Mouse (Mus musculus): Measurements from ENCODE around the gene Abcb7. TPM values are rescaled to one million over a fixed set of nuclear protein-coding genes. Genes with fewer than 3 reads are reported as not detected.
A peak's percentile ranks its signal among the peaks of the same experiment; 100 is the strongest.

Abcb7 gene
- not detected in 2 replicates for polyA plus RNA-seq (2012; ENCODE audit: insufficient read depth, insufficient read length, low replicate concordance, missing spikeins)

GRCm38 (mm10) chrX:104413183-104413983, at the start of gene Abcb7:
Abcb7 (minus strand) TSS chrX:104413856.
- H3K4me3 ChIP-seq (ENCODE audit: insufficient read depth, low read depth, low read length) = peak within 1 kb of the TSS; percentile 69
- H3K4me1 ChIP-seq (ENCODE audit: control insufficient read depth, insufficient read depth, low read length) = no peaks in the 10 kb centered on the region
- 16% methylated on average over 57 of the region's 58 CpGs for WGBS
- peak within 1 kb of the TSS; percentile 61 for H3K27ac ChIP-seq (ENCODE audit: insufficient read depth, low read depth, low read length)
- TF ChIP-seq CTCF (IDR thresholded peaks at IDR 0.05; ENCODE audit: insufficient read depth, low read depth, low read length) = no peak
- TF ChIP-seq POLR2A (IDR thresholded peaks at IDR 0.05; ENCODE audit: insufficient read depth, low read depth, low read length) = 0 out of 2 replicates have a peak, but pooled peaks have one; percentile 34

- TF ChIP-seq CTCF (IDR thresholded peaks at IDR 0.05; ENCODE audit: insufficient read depth, low read depth, low read length) (no peak), POLR2A (IDR thresholded peaks at IDR 0.05; ENCODE audit: insufficient read depth, low read depth, low read length) (no peak)
- no peaks in the 10 kb centered on the region for H3K4me1 ChIP-seq (ENCODE audit: control insufficient read depth, insufficient read depth, low read length)
- H3K4me3 ChIP-seq (ENCODE audit: insufficient read depth, low read depth, low read length) = no peak overlapping the region
- H3K27ac ChIP-seq (ENCODE audit: insufficient read depth, low read depth, low read length) = no peak overlapping the region
- 58% methylated on average over 2 of the region's 2 CpGs for WGBS
Observed at GRCm38 (mm10) chrX:104461755-104462154, 48.1 kb upstream of the Abcb7 start.

- Histone ChIP-seq H3K27ac (ENCODE audit: insufficient read depth, low read depth, low read length) (no peak overlapping the region), H3K4me1 (ENCODE audit: control insufficient read depth, insufficient read depth, low read length) (no peaks in the 10 kb centered on the region), H3K4me3 (ENCODE audit: insufficient read depth, low read depth, low read length) (no peak overlapping the region)
- no peak for TF ChIP-seq CTCF (IDR thresholded peaks at IDR 0.05; ENCODE audit: insufficient read depth, low read depth, low read length)
- no peak for TF ChIP-seq POLR2A (IDR thresholded peaks at IDR 0.05; ENCODE audit: insufficient read depth, low read depth, low read length)
- 81% methylated on average over 1 of the region's 1 CpGs for WGBS
Observed at GRCm38 (mm10) chrX:104452433-104452832, 38.8 kb upstream of the Abcb7 start.

GRCm38 (mm10) chrX:104433456-104433855, 19.8 kb upstream of the Abcb7 start:
- H3K4me3 ChIP-seq (ENCODE audit: insufficient read depth, low read depth, low read length) = no peak overlapping the region
- 28% methylated on average over 1 of the region's 1 CpGs for WGBS

DNA sequence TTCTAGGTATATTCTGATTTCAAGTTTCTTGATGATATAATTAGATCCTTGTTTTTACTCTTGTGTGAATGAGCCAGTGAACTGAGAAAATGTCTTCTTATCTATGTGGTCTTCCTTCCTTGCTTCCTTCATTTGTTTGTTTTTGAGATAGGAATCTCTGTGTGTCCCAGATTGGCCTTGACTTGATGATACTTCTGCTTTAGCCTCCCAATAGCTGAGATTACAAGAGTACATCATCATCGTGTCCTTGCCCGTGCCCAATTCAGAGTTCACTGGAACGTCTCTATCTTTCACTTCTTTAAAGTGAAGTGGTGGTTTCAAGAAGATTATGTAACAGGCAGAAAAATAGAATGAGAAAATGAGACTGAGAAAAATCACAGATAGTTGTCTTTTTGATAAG, 14.5 kb upstream of the Abcb7 start:
- no peak overlapping the region for H3K4me3 ChIP-seq (ENCODE audit: insufficient read depth, low read depth, low read length)
- H3K27ac ChIP-seq (ENCODE audit: insufficient read depth, low read depth, low read length) = no peak overlapping the region
- WGBS = 86% methylated on average over 3 of the region's 3 CpGs
- H3K4me1 ChIP-seq (ENCODE audit: control insufficient read depth, insufficient read depth, low read length) = no peaks in the 10 kb centered on the region
- no peak for TF ChIP-seq POLR2A (IDR thresholded peaks at IDR 0.05; ENCODE audit: insufficient read depth, low read depth, low read length)

More at GRCm38 (mm10) chrX:104433456-104433855, 19.8 kb upstream of the Abcb7 start:
- TF ChIP-seq POLR2A (IDR thresholded peaks at IDR 0.05; ENCODE audit: insufficient read depth, low read depth, low read length) (no peak), CTCF (IDR thresholded peaks at IDR 0.05; ENCODE audit: insufficient read depth, low read depth, low read length) (no peak)
- Histone ChIP-seq H3K4me1 (ENCODE audit: control insufficient read depth, insufficient read depth, low read length) (no peaks in the 10 kb centered on the region), H3K27ac (ENCODE audit: insufficient read depth, low read depth, low read length) (no peak overlapping the region)

- TF ChIP-seq POLR2A (IDR thresholded peaks at IDR 0.05; ENCODE audit: insufficient read depth, low read depth, low read length) (no peak), CTCF (IDR thresholded peaks at IDR 0.05; ENCODE audit: insufficient read depth, low read depth, low read length) (no peak)
- peak overlapping the region; percentile 41; the same call in 1 of the 2 replicates for H3K27ac ChIP-seq (ENCODE audit: insufficient read depth, low read depth, low read length)
- H3K4me1 ChIP-seq (ENCODE audit: control insufficient read depth, insufficient read depth, low read length) = no peaks in the 10 kb centered on the region
- peak overlapping the region; percentile 69 for H3K4me3 ChIP-seq (ENCODE audit: insufficient read depth, low read depth, low read length)
- whole genome bisulfite sequencing = 27% methylated on average over 7 of the region's 7 CpGs
Observed at GRCm38 (mm10) chrX:104413995-104414394, 339 bp upstream of the Abcb7 start.

GRCm38 (mm10) chrX:104408137-104408536, 5.5 kb downstream of the Abcb7 start:
- TF ChIP-seq CTCF (IDR thresholded peaks at IDR 0.05; ENCODE audit: insufficient read depth, low read depth, low read length) (no peak), POLR2A (IDR thresholded peaks at IDR 0.05; ENCODE audit: insufficient read depth, low read depth, low read length) (no peak)
- Histone ChIP-seq H3K4me1 (ENCODE audit: control insufficient read depth, insufficient read depth, low read length) (no peaks in the 10 kb centered on the region), H3K4me3 (ENCODE audit: insufficient read depth, low read depth, low read length) (no peak overlapping the region), H3K27ac (ENCODE audit: insufficient read depth, low read depth, low read length) (no peak overlapping the region)

DNA sequence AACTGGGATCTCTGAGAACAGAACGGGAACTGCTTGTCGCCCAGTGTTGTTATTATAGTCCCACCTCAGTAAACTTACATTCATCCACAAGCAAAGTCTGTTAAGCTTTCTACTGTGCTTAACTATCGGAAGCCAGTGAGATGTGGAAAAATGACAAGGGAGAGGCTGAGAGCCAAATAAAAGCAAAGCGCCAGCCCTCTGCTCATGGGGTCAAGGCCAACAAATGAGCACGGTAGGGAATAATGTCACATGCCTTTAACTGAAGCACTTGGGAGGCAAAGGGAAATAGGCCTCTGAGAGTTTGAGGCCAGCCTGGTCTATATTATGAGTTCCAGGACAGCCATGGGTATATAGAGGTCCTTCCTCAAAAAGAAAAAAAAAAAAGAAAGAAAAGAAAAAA, 11.2 kb downstream of the Abcb7 start:
- no peak overlapping the region for H3K27ac ChIP-seq (ENCODE audit: insufficient read depth, low read depth, low read length)
- 79% methylated on average over 5 of the region's 5 CpGs for WGBS

GRCm38 (mm10) chrX:104401134-104401533, 12.5 kb downstream of the Abcb7 start:
- TF ChIP-seq POLR2A (IDR thresholded peaks at IDR 0.05; ENCODE audit: insufficient read depth, low read depth, low read length) = no peak
- no peak for TF ChIP-seq CTCF (IDR thresholded peaks at IDR 0.05; ENCODE audit: insufficient read depth, low read depth, low read length)
- H3K27ac ChIP-seq (ENCODE audit: insufficient read depth, low read depth, low read length) = no peak overlapping the region
- 89% methylated on average over 1 of the region's 1 CpGs for WGBS
- no peak overlapping the region for H3K4me3 ChIP-seq (ENCODE audit: insufficient read depth, low read depth, low read length)
- no peaks in the 10 kb centered on the region for H3K4me1 ChIP-seq (ENCODE audit: control insufficient read depth, insufficient read depth, low read length)

More for the DNA sequence above, 11.2 kb downstream of the Abcb7 start:
- no peak overlapping the region for H3K4me3 ChIP-seq (ENCODE audit: insufficient read depth, low read depth, low read length)
- no peaks in the 10 kb centered on the region for H3K4me1 ChIP-seq (ENCODE audit: control insufficient read depth, insufficient read depth, low read length)
- TF ChIP-seq POLR2A (IDR thresholded peaks at IDR 0.05; ENCODE audit: insufficient read depth, low read depth, low read length) (no peak), CTCF (IDR thresholded peaks at IDR 0.05; ENCODE audit: insufficient read depth, low read depth, low read length) (no peak)
